Mouse (Mus musculus) urinary bladder, adult 2 months (tissue): ENCODE results near the gene Ppp2r5b. TPM values are rescaled to one million over a fixed set of nuclear protein-coding genes. Genes with fewer than 3 reads are reported as not detected.

Source experiments
- DNase-seq: peaks from one replicate; pipeline ENCODE4 v3.0.0; 2022; ENCODE audit warnings: low spot score
- polyA plus RNA-seq: library from polyadenylated mRNA; depleted of rRNA; stranded (reverse); fragments of >200 nt; gene quantifications from 2 replicates; pipeline ENCODE4 v1.2.3, GENCODE M21; 2012; rRNA removed

Gene Ppp2r5b
- polyA plus RNA-seq: 31.0 and 38.3 TPM in 2 replicates

- peak; percentile 89 for DNase-seq
Measured at GRCm38 (mm10) chr19:6235084-6236052, at the start of gene Ppp2r5b. Gene Ppp2r5b, minus strand, starts transcription at chr19:6235872.

GRCm38 (mm10) chr19:6285226-6285625, 49.6 kb upstream of the Ppp2r5b start:
- DNase-seq: no peak

- DNase-seq: no peak
Measured at GRCm38 (mm10) chr19:6284502-6284901, 48.8 kb upstream of the Ppp2r5b start.

DNA sequence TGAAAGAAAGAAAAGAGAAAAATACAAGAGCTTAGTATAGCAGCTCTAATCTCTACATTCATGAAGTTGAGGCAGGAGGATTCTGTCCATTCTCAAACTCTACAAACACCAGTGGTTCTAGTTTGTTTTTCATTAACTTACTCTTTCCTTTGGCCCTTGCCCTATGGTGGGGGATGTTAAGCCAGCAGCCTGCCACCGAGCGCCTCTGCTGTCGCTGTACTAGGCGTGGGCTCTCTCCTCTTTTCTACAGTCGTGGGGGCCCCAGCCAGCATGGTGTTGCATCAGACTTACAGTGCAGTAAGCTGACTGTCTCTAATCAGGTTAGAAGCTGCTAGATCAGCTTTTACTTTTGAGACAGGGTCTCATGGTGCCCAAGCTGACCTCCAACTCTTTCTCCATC, 47.3 kb upstream of the Ppp2r5b start:
- DNase-seq: no peak

- DNase-seq: no peak
Measured at GRCm38 (mm10) chr19:6281122-6282020, 45.7 kb upstream of the Ppp2r5b start.

GRCm38 (mm10) chr19:6280554-6280953, 44.9 kb upstream of the Ppp2r5b start:
- no peak for DNase-seq

DNA sequence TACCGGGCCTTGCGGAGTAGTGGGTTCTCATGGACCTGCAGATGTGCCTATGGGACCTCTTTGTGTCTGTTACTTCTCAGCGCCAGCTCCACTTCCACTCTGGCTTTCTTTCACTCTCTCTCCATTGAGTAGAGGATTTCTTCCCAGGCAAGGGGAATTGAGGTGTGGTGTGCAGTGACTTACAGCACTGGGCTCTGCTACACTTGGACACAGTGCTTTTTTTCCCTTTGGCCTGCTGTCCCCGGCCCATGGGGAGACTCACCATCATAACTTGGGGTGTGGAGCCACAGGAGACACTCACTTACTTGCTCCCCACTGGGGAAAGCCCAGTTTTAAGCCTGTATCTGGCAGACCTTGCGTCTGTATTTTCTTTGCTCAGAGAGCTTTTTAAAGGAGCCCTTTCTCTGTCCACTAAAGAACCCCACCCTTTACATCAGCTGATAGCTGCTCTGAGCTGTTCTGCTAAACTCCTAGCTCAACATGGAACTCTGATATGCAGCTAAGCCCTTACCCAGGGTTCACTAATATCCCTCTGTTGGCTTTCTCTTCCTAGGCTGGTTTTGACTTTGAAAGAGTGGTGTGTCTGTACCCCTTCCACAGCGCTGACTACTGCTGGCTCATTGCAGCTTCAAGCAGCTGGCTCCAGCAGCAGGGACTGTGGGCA, 43.9 kb upstream of the Ppp2r5b start:
- no peak for DNase-seq

DNA sequence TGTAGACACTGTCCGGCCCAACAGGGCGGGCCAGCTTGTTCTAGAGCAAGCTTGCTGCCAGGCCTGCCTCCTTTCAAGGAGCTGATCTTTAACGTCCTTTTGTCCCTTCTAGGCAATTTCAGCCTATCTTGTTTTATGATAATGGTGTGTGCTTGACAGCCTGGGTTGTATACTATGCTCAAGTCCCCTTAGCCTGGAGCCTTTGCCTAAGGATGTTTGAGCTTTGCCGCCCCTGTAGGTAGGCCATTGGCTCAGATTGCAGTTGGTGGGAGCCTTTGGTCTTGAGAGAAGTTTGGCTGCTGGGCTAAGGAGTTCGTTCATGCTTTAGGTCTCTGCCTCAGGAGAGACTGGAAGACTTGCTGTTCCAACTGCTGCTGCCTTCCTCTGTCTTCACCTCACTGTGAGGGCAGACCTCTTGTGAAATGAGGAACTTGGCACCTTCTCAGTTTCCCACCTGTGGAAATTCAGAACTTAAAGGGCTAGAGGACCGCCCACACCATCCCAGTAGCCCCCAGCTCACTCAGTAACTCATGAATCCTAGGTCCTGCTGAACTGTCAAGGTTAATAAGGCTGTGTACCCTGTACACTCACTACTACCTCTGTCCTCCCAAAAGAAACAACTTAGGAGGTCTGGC, 42.9 kb upstream of the Ppp2r5b start:
- no peak for DNase-seq

DNA sequence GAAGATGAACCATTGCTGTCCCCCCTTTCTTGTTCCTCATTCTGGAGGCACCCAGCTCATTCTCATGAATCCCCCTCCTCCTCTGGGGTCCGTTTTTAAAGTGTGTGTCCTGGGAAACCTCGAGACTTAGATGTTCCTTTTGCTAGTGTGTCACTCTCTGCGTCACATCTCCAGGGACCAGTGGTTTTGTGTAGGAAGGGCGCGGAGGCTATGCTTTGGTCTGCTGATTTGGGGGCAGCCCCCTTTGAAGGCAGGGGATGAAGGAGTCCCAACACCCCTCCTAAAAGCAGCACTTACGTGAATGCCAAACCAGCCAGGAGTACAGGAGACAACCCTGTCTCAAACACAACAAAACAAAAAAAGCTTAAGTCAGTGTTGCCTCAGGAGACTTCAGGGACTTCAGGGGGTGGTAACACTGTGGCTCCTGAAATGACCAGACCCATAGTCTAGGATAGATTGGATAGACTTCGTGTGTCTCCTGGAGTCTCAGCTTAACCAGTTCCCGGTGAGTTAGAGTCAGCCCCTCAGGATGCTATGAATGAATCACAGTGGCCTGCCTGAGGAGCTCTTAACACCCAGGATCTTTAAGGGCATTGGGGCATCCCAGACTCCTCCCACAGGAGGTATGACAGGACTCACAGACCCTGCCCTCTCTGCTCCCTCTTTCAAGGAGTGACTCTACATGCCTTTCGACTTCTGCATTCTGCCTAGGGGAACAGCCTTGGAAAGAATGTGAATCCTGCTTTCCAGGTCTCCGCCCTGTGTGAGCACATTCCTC, 42.2 kb upstream of the Ppp2r5b start:
- DNase-seq: peak; percentile 54

GRCm38 (mm10) chr19:6276426-6277421, 41.1 kb upstream of the Ppp2r5b start, which contains the start of gene Ehd1:
Gene Ehd1, plus strand, starts transcription at chr19:6276725.
- DNase-seq: peak; percentile 98

DNA sequence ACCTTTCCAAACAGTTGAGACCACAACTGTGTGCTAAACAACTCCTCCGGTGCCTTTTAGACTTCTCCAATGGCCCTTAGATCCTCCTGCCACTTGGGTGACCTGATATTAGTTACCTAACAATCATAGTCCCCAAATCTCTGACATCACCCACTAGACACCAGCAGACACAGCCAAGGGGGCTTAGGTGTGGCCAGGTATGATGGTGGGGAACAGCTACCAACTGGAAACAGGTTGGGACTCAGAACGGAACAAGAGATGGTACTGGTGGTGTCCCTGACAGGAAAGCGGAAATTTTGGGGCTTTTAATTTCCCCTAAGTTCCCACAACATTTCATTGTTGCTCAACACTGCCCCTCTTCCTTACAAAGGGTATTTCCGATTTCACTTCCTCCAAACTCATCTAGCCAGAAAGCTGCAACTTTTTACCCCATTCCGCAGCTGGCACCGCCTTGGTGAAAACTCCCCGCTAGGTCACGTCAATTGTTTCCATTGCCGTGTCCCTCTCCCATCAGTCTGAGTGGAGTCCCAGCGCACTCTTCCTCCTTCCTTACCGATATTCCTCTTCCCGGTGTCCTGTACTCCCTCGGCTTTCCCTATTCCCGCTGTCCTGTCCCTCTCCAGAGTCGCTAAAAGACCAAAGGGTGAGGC, 40.2 kb upstream of the Ppp2r5b start:
- no peak for DNase-seq

DNA sequence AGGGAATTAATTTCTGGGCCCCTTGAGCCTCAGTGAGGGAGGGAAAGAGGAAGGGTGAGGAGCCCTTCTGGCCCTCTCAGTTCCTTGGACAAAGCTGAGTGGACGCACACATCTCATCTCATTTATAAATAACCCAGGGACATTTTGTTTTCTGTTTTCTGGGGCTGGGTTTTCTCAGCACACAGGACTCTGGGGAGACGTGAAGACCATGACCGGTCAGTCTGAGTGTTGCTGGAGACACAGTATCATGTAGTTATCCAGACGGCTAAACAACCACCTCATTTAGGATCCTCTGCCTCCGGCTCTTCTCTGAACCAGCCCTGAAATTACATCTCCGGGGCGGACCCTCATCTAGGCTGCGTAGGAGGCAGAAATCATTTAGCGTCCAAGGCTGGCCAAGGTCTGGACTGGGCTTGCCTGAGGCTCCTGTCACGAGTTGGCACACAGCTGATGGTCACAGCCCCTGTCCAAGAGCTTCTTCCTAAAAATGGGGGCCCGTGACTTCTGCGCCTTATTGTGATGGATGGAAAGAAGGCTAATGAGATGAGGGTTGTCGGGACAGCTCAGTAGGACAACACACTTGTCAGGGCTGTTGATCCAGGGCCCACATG, 38.4 kb upstream of the Ppp2r5b start:
- no peak for DNase-seq

GRCm38 (mm10) chr19:6273592-6273991, 37.9 kb upstream of the Ppp2r5b start:
- DNase-seq: no peak

- no peak for DNase-seq
Measured at GRCm38 (mm10) chr19:6272738-6273137, 37.1 kb upstream of the Ppp2r5b start.

DNA sequence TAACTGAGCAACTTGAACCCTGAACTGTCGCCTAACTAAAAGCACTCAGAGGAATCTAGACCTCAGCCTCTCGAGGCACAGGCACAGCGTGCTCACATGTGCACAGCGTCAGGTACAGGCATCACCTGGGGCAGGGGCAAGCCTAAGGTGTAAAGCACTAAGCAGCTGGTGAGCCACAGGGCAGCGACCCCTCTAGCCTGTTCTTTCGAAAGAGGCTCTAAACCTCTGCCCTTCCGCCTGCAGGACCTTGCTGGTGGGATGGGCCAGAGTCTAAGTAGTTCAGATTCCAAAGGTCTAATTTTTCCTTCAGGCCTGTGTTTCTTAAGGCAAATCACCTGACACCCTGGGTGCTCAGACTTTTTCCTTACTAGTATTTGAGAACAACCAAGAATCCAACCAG, 36.4 kb upstream of the Ppp2r5b start:
- no peak for DNase-seq

DNA sequence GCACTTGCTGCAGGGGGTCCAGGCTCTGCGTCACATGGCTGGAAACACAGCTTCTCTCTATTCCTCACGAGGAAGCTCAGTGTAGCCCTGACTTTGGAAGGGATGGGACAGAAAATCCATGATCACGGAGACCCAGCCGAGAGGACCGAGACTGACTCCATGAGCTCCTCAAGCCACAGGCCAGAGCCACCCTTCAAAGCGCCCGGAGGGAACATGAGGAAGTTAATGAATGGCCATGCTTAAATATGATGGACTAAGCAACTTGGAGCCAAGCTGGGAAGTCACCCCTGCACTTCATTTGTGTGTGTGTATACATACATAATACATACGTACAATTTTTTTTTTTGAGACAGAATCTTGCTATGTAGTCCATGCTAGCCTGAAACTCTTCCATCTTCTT, 35.5 kb upstream of the Ppp2r5b start:
- no peak for DNase-seq

- DNase-seq: no peak
Measured at GRCm38 (mm10) chr19:6270661-6271060, 35.0 kb upstream of the Ppp2r5b start.

GRCm38 (mm10) chr19:6269798-6270475, 34.3 kb upstream of the Ppp2r5b start:
- no peak for DNase-seq
